Mouse (Mus musculus): ENCODE results near the gene Olfr1106.

The Olfr1106 gene

GRCm38 (mm10) chr2:87052173-87052572, at the start of gene Olfr1106:
TSS of gene Olfr1106 (minus strand) at chr2:87052273.
- DNase-seq (ENCODE audit: inconsistent ontology term) = no peak

DNA sequence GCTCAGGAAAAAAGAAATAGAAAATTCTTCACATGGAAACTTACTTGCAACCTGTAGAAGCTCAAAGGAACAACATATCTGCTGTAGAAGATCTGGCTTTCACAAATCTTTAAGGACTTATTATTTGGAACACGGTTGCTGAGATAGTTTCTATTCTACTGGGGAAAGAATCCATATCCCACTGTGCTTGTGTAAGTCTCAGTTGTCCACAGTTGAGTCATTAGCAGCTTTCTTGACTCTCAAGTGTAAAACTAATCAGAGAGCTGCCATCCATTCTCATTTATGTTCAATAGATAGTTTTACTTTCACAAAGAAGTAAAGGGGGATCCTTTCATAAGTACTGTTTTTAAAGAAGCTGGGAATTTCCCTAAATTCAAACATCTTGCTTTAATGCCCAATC, 43.8 kb upstream of the Olfr1106 start, which contains the start of gene Olfr1109:
Gene Olfr1109 (minus strand): TSS at position 101 of the 400 bp plus-strand sequence.
- no peak for DNase-seq (ENCODE audit: inconsistent ontology term)

GRCm38 (mm10) chr2:87075717-87076116, 23.6 kb upstream of the Olfr1106 start, which contains the start of gene Olfr1107:
TSS of gene Olfr1107 (minus strand) at chr2:87075817.
- DNase-seq (ENCODE audit: inconsistent ontology term) = no peak

- DNase-seq (ENCODE audit: inconsistent ontology term) = no peak
Measured at GRCm38 (mm10) chr2:87036431-87036830, 15.6 kb downstream of the Olfr1106 start, which contains the start of gene Olfr1105. TSS of gene Olfr1105 (minus strand) at chr2:87036531.

- DNase-seq (ENCODE audit: inconsistent ontology term) = no peak
Measured at GRCm38 (mm10) chr2:87026980-87027379, 25.1 kb downstream of the Olfr1106 start, which contains the start of gene Olfr1104. TSS of gene Olfr1104 (minus strand) at chr2:87027080.

- DNase-seq (ENCODE audit: inconsistent ontology term) = no peak
Measured at GRCm38 (mm10) chr2:86998098-86998497, 54.0 kb downstream of the Olfr1106 start, which contains the start of gene Olfr1102. TSS of gene Olfr1102 (plus strand) at chr2:86998398.

All from Muller cell, postnatal 12 days (primary cell).